Mouse (Mus musculus) spleen, adult 12 weeks (tissue): ENCODE measurements at regions not wholly inside any gene's neighbourhood (a gene's known extent, or its start where the extent isn't known, plus 50 kb on each side); places are given as distances from the start of the nearest gene placed in this dataset.

Experiments
- DNase-seq: peaks from one replicate; pipeline ENCODE4 v3.0.0; 2022; ENCODE audit warnings: low spot score

DNA sequence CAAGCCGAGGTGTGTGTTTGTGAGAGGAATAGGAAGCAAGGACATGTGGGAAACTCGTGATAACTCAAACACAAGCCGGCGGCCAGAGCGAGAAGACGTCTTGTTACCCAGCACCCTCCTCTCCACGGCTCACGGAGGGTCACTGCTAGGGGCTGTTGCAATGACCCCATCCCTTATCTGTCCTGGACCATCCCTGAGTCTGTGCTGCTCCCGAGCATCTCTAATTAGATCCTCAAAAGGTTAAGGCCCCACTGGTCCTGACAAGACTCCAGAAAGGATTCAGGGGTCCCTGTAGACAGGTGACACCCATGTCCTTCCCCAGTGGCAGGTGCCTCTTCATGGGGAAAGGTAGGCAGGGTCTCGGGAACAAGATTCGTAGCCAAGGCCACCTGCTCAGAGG, 212.6 kb downstream of the Gm26897 start:
- DNase-seq = no peak

DNA sequence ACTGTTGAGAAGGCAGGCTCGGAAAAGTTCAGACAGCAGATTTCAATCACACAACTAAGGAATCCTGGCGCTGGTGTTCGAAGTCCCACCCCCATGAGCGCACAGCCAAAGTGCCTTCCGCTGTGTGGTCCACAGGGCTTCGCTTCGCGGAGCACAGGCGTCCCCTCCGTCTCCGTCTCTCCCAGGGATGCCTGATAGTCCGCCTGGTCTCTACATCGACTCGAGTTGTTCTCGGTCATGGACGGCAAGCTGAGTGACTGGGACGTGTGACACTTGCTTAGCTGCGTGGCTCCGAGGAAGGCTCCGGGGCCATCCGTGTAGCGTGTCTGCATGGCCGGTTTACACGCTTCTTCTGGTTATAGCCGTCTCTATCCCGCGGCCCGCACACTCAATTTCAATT, 224.0 kb downstream of the Gm26897 start:
- DNase-seq = no peak

DNA sequence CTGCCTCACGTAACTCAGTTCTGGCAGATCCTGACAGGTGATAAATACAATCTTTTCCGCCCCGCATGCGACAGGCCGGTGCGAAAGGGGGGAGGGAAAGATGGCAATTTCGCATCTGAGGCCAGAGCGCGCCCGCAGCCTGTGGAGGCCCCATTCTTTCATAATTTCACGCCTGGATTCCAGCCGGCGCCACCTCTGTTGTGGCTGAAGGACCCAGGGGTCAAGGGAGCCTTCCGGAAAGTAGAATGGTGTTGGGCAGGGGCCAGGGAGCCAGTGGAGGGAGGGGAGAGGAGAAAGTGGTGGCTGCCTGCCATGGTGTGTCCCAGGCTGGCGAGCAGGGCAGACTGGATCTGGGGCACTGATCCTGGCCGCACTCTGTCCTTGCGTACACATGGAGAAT, 224.5 kb downstream of the Gm26897 start:
- no peak for DNase-seq

DNA sequence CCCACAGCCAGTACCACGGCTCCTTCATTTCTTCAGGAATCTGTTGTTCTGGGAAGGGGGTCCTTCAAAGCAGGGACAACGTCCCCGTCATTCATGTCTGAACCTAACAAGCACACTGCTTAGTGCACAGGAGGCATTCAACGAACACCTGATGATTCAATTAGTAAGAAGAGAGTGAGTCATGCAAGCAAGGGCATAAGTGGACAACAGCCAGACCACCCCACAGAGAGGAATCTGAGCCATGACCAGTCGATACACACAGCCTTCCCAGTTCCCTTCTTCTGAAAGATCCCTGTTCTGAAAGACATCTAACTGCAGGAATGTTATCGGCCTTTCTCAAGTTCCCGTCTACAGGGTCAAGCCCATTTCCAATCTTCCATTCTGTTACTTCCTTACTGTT, 231.6 kb downstream of the Gm26897 start:
- no peak for DNase-seq

DNA sequence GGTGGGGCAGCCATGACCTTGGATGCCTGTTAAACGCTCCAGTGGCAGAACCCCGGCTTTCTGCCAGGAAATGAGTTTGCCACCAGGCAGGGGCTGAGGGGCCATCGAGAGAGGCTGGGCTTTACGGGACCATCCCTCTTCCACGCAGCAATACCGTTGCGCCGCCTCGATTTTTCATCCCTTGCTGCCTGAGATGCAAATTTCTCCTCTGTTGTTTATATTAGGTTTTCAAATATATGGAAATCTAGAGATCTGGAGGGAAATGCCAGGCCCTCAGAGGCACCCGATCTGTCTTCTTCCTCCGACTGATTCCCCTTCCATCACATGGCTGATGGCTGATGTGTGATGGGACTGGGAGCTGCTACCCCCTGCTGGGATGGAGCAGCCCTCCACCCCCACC, 234.4 kb downstream of the Gm26897 start:
- DNase-seq = no peak

DNA sequence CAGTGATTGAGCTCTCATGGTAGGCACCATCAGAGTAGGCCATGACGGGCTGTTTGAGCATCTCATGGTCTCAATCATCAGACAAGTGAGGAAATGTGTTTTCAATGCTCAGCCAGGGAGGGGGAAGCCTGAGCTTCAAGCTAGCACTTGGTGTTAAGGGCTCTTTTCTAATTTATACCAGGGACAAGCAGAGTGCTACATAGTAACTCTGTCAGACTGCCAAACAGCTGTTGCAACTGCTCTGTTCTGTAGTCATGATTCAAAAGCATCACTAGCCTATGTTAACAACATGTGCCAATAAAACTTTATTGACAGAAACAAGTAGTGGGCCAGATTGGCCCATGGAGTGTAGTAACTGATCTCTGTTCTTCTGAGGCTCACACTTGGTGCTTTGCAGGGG, 235.0 kb downstream of the Gm26897 start:
- DNase-seq = no peak

DNA sequence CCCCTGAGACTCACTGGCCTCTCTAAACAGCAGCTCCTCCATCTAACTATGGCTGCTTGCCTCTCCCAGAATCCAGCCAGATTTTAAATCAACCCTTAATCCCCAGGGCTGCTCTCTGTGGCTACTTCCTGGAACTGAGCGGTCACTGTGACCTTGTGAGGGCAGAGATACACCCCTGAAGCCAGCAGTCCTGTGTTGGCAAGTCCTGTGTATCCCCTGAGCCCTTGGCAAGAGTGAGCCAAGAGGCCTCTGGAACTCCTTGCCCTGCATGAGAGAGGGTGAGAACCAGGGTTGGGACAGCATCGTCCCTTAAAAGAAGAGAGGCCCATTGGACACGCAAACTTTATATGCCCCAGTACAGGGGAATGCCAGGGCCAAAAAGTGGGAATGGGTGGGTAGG, 237.5 kb downstream of the Gm26897 start:
- no peak for DNase-seq

DNA sequence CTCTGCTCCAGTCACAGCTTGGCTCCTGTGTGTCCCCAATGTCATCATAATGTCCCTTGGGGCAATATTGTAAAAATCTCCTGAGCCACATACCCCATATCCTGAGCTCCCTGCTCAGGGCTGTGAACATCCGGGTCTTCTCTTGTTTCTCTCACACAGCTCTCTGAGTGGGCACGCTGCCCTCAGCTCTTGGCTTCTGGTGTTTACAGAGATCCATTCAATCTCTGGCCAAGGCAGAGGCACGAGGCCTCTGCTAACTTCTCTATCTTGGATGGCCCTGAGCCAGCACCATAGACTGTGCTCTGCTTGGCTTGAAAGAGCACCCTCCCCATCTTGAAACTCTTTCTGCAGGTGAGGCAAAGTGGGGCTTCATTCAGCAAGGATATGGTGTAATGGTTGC, 238.2 kb downstream of the Gm26897 start:
- no peak for DNase-seq

DNA sequence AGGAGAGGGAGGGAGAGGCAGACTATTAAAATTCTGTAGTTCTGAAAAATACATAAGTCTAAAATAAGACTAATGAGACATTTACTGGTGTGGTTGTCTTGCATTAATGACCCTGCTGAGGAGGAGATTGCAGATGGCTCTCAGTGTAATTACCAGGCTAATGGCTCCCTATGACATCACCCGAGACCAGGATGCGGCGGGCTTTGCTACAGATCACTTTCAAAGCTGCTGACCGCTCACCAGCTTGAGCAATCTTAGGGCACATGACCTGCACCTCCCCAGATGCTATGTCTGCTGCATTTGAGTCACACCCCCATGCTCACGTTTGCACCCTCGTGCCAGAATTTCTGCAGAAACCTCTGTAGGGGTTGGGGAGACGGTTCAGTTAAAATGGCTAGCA, 242.0 kb downstream of the Gm26897 start:
- DNase-seq = no peak

DNA sequence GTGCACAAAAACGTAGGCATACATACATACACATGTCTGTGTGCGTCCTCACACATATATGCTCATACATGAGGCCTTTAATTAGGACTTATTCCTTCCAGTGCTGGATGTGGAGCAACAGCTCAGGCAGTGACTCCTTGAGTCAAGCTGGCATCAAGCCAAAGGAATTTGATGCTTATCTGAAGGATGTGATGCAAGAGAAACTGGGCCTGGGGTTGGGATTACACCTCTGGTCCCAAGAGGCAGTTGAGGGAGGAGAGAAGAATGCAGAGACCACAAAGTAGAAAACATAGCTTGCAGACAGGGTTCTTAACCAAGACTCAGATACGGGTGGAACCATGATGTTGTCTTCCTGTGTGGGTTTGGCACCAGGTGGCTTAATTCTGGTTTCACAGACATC, 245.9 kb downstream of the Gm26897 start:
- no peak for DNase-seq

DNA sequence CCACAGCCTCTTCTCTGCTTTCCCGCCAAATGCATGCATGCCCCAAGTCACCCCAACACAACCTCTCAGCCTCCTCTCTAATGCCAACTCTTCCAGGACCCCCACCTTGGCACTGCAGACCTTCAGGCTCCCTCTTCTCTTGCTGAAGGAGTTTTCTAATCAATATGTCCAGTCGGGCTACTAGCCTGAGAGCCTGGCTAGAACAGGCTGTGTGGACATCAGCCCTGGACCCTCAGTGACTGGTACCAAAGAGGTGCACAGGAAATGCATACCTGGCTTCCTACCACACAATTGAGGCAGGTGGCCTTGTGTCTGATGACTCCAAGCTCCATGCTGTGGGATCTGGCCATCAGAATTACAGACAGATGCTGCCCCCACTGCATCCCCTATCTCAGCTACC, 248.4 kb downstream of the Gm26897 start:
- no peak for DNase-seq

DNA sequence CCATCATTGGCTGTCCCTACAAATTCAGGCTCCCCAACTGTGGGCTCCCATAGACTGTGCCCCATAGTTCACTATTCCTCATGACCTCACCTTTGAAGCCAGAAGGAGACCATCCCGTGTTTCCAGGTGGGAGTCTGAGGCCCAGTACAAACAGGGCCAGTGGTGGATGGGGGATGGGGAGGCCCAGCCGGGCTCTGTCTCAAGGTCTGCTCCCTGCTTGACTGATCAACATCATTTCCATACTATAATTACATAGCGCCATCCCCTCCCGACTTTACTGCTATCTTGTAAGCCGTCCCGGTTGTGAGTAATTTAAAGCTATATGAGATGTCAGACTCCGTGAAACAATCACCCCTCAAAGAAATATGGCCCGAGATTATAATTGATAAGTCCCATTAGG, 252.3 kb downstream of the Gm26897 start:
- no peak for DNase-seq

DNA sequence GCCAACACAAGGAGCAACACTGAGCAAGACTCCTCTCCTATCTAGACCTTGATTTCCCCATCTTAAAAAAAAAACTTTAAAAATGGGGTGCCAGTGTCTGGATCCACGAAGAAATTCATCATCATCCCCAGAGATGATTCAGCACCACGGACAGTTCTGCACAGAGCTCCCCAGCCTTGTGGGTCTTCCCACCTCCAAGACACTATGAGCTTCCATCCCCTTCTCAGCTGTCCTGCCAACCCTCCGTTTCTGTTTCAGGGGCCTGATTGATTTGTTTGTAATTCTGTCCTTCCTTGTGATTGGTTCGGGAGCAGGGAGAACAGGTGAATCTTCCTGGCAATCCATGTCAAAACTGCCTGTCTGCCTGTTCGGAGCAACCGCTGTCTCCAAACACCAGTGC, 253.3 kb downstream of the Gm26897 start:
- no peak for DNase-seq

DNA sequence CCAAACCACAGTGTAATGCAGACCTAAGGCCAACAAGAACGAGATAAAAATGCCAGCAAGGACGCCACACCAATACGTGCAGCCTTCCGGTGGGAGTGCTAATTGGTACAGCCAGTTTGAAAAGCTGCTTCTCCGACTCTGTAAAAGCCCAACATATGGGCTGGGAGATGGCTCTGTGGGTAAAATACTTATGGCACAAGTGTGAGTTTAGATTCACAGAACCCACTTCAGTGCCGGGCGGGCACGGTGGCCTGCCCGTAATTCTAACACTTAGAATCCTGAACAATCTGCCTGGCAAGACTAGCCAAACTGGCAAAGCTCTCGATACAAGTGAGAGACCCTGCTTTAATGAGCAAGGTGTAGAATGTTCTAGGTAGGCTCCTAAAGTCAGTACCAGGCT, 258.1 kb downstream of the Gm26897 start:
- DNase-seq = no peak

DNA sequence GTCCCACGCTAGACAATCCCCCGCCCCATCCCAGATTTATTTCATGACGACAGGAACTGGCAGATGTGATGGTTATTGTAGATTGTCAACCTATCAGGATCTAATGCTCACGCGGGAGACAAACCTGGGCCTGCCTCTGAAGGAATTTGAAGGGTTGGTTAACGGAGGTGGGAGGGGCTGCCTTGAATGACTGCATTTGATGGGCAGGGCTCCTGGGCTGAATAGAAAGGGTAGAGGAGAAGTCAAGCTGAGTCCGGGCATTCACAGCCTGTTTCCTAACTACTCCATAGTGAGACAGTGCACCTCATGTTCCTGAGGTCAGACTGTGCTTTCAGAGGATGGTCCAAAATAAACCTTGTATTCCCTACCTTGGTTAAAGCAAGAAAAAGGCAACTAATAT, 259.1 kb downstream of the Cryba4 start:
- no peak for DNase-seq

DNA sequence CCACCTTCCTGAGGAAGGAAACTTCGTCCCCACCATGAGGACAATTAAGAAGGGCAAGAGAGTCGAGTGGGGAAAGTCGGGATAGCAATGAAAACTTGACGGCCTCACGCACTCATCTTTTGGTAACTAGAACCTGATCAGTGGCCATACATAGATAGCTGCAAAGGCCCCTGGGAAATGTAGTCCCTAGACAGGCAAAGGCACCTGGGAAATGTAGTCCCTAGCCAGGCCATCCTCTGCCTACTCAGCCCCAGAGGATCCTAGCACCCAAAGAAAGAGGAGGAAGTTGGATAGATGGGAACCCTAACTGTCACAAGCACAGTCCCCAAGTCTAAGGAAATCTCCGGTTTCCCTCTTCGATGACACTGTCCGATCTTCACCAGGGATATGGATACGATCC, 258.4 kb downstream of the Cryba4 start:
- DNase-seq = no peak

DNA sequence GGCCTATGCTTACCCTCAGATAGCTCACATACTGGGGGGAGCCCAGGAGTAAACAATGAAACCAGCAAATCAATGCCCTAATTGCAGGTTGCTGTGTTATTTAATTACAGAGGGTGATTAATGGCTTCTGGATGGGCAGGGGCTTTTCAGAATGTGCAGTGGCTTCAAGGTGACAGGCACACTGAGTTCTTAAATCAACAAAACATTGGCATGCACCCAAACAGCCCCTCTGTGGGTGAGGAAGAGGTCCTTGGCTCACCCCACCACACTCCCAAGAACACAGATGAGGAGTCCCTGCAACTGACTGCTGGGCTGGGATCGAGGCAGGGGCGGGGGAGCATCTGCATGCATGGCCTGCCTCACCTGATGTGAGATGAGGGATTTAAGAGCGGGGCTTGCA, 255.5 kb downstream of the Cryba4 start:
- no peak for DNase-seq

DNA sequence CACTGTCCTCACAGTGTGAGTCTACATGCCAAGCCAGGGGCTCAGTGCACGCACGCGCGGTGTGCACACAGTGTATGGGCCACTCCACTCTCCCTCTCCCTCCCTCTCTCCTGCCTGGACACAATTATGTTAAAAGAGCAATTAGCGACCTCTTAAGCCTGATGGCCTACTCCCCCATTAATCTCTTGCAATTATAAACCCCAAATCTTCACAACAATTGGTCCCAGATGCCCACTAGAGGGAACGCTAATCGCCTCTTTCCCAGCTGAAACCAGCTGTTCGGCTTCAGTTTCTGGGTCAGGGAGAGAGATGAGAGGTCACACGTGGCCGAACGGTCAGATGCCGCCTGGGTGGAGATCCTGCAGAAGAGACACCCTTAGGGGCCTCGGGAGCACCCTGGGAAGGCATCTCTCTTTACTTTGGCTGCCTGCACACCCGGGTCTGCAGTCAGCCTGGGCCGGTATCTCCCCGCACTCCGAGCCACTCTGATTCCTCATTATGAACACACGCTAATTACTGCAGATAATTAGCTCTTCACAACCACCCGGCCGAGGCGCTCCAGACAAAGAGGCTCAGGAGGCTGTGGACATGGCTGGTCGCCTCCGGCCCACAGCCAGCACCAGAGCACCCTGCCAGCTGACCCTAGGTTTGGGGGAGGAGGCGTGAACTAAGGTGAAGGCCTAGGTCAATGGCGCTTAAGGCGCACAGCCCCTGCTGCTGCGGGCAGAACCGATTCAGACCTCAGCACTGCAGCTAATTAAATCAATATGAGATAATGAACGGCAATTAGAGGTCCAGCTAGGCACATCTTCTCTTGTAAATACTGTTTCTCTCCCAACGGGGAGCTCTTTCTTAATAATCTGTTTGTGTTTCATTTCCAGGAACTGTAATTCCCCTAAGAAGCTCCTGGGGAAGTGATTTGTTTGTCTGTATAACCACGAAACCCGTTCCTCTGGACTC, 250.3 kb downstream of the Cryba4 start:
- DNase-seq = no peak

DNA sequence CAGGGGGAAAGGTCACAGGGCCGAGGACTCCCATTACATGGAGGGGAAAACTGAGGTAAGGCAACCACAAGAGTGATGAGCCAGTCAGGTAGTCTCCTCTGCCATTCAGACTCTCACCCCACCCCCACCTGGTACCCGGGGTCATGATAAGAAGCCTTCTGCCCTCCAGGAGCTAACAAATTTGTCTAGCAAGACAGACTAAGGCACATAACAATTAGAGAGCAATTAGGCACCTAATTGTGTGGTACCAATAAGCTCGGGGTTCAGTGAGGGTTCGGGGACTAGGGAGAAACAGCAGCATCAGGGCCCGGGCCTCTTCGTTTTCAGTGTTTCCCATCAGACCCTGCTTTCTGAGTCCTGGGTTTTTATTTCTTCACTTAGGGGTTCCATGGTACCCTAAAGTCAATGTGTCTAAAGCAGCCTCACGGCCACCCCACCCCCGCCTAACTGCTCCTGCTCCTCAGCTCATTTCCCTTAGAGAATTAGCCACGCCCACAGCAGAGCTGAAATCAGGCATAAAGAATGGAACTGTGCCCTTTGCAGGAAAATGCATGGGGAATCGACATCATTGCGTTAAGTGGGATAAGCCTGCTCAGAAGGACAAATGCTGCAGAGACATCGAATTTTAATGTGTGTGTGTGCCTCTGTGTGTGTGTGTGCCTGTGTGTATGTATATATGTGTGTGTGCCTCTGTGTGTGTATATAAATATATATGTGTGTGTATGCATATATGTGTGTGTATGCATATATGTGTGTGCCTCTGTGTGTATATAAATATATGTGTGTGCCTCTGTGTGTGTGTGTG, 249.3 kb downstream of the Cryba4 start:
- no peak for DNase-seq

DNA sequence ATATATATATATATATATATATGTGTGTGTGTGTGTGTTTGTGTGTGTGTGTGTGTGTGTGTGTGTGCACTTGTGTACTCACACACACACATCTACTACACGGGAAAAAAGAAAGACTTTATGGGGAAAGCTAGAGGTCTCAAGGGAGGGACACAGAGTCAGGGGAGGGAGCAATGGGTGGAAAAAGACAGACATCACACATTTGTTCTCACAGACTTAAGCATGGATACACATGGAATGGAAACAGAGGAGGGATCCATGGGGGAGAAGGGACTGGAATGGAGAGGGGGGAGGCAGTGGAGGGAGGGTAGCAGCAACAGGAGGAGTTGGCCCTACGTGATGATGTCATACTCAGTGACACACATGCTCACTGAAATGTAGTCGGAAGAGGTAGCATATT, 248.3 kb downstream of the Cryba4 start:
- DNase-seq = no peak

DNA sequence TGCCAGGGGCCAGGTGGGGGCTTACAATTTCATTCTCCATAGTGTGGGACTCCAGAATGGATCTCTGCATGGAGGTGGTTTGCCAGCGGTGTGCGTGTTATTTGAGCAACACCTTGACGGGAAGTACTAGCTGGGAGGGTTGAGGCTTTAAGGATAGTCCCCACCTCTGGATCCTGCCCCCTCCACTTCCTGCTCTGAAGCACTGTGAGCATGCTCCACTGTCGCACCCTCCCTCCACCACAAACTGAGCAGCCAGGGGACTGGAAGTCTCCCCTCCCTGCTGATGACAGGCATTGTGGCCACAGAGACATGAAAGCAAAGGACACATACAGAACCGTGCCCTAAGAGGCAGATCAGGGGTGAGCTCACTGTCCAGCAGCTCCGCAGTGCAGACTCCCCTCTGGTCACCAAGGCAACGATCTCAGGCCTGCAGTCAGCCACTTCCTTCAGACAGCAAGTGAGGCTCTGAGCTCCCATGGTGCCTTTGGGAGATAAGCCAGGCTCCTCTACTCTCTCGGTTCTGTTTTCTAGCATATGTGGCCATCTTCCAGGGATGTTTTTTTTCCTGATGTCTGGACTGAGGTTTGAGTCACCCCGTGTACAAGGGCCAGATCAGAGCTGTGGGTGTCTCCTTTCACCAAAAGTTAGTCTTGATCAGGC, 239.7 kb downstream of the Cryba4 start:
- no peak for DNase-seq

DNA sequence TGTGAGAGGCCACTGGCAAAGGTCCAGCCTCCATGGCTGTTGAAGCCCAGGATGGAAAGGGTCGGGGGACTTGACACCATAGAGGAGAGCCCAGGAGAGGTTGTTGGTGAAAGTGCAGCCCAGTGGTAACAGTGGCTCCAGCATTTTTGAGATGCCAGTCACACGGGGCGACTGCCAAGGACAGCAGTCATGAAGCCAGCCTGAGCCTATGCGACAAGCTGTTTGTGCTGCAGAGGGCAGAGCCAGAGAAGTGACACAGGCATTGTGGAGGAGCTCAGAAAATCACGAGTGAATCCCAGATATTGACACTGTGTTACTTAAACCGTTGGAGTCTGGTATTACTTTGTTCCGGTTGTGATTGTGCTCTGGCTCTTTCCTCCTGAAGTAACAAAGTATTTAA, 233.4 kb downstream of the Cryba4 start:
- no peak for DNase-seq

DNA sequence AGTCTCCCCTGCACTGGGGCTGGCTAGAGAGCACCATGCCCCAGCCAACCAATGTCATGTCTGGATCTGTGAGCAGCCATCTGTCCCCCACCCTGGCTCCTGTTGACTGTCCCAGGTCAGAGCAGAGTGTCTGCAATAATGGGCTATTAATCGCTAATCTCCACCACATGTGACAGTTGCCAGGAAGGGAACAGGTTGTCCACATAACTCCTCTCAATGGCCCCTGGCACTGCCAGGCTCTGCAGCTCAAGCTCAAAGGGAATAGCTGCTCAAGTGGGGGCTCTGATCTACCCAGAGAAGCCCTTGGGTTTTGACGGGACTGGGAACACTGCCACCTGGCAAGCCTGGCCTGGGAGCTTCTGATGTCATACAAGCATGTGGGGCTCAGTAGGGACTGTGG, 231.4 kb downstream of the Cryba4 start:
- DNase-seq = no peak
